14 mouse cellular contexts compared by ENCODE assay signal in the genomic region with DNA sequence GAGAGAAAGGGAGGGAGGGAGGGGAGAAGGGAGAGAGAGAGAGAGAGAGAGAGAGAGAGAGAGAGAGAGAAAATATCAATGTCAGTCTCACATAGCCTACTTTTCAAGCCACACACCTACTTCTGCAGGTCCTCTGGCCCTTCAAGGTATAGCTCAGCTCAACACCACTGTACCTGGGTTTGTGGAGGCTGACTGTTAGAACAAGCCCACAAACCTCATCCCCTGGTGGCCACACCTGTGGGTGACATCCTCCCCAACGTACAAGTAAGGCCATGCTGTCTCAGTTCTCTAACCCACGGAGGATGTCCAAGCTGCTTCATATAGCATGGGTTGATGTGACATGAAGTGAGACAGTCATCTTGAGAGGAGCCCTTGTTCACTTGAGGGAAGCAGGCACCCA. TPM values are rescaled to one million over a fixed set of nuclear protein-coding genes. Genes with fewer than 3 reads are reported as not detected.
DNase-seq lines count a peak whose midpoint lies in the region; ATAC-seq and TF ChIP-seq lines count a peak whose summit lies in the region.
"Had no signal": no experiment of that assay in that cellular context is flagged by ENCODE, and none has a peak within 500 bp of the region (broad histone marks: within the 10 kb centered on the region; RNA-seq: fewer than 3 reads in every experiment).

No protein-coding gene starts in this region.

- H3K36me3 ChIP-seq in kidney, adult 2 months (ENCODE audit: control insufficient read depth, insufficient read depth, low read length) = no peaks in the 10 kb centered on the region
- no peaks in the 10 kb centered on the region for H3K36me3 ChIP-seq in forebrain, postnatal 0 days (ENCODE audit: insufficient read depth)
- H3K36me3 ChIP-seq: limb, embryonic 15.5 days; midbrain, embryonic 12.5 days; neural tube, embryonic 12.5 days had no signal

- H3K4me2 ChIP-seq in forebrain, postnatal 0 days (ENCODE audit: low read depth) = no peak overlapping the region
- H3K4me2 ChIP-seq: forebrain, embryonic 13.5 days; heart, embryonic 11.5 days; limb, embryonic 15.5 days; midbrain, embryonic 12.5 days; neural tube, embryonic 12.5 days had no signal

- peak; percentile 39; the same call in 1 of the 2 replicates for ATAC-seq in neutrophil, adult 5-6 weeks (ENCODE audit: extremely low read depth, insufficient number of reproducible peaks, low FRiP score, poor library complexity, severe bottlenecking)
- ATAC-seq in forebrain, postnatal 0 days = no peak
- ATAC-seq: forebrain, embryonic 13.5 days had no signal

- H3K9me3 ChIP-seq in forebrain, postnatal 0 days (ENCODE audit: low read length) = no peaks in the 10 kb centered on the region
- H3K9me3 ChIP-seq: forebrain, embryonic 13.5 days; limb, embryonic 15.5 days; midbrain, embryonic 12.5 days; neural tube, embryonic 12.5 days had no signal

- H3K4me1 ChIP-seq in kidney, adult 2 months (ENCODE audit: control insufficient read depth, insufficient read depth, low read length) = 0 out of 2 replicates have a peak, but pooled peaks cover 2% of the 10 kb centered on the region
- H3K4me1 ChIP-seq in forebrain, postnatal 0 days (ENCODE audit: insufficient read depth) = no peaks in the 10 kb centered on the region
- H3K4me1 ChIP-seq: forebrain, embryonic 13.5 days; midbrain, embryonic 12.5 days; neural tube, embryonic 12.5 days had no signal

- TF ChIP-seq POLR2A in kidney, adult 2 months (IDR thresholded peaks at IDR 0.05; ENCODE audit: low read depth, low read length) = no peak

- no peak for DNase-seq in kidney, adult 2 months
- no peak for DNase-seq in kidney, postnatal 4 days
- peak; percentile 39 to 50 for DNase-seq in spleen, postnatal 36 days (ENCODE audit: low spot score in 2 of 2)
- no peak for DNase-seq in spleen, postnatal 4 days (ENCODE audit: low spot score in 2 of 2)
- no peak for DNase-seq in forebrain, postnatal 0 days
- DNase-seq in layer of hippocampus, postnatal 36 days = no peak
- no peak for DNase-seq in MN1 (ENCODE audit: low spot score)
- DNase-seq: cerebellum, adult 18-20 months had no signal

- peak overlapping the region; percentile 16; the same call in 1 of the 2 replicates for H3K27ac ChIP-seq in kidney, adult 2 months (ENCODE audit: insufficient read depth, low read depth, low read length)
- no peak overlapping the region for H3K27ac ChIP-seq in forebrain, postnatal 0 days (ENCODE audit: low read depth, low read length)
- H3K27ac ChIP-seq: forebrain, embryonic 13.5 days; limb, embryonic 15.5 days; midbrain, embryonic 12.5 days; neural tube, embryonic 12.5 days had no signal

- no peak overlapping the region for H3K9ac ChIP-seq in forebrain, postnatal 0 days
- H3K9ac ChIP-seq: forebrain, embryonic 13.5 days; limb, embryonic 15.5 days; midbrain, embryonic 12.5 days; neural tube, embryonic 12.5 days had no signal

- H3K4me3 ChIP-seq in kidney, adult 2 months (ENCODE audit: insufficient read depth, low read depth, low read length) = no peak overlapping the region
- no peak overlapping the region for H3K4me3 ChIP-seq in forebrain, postnatal 0 days (ENCODE audit: low read depth, low read length)
- H3K4me3 ChIP-seq: forebrain, embryonic 13.5 days; limb, embryonic 15.5 days; midbrain, embryonic 12.5 days; neural tube, embryonic 12.5 days had no signal

- 84% methylated on average over 2 of the region's 2 CpGs for WGBS in kidney, adult 2 months
- 69% methylated on average over 2 of the region's 2 CpGs for WGBS in forebrain, postnatal 0 days

- no peak for TF ChIP-seq CTCF in kidney, adult 2 months (conservative IDR thresholded peaks at IDR 0.05; ENCODE audit: insufficient read depth, insufficient read length, low read depth, low read length)
- TF ChIP-seq CTCF in forebrain, postnatal 0 days (IDR thresholded peaks at IDR 0.05; ENCODE audit: low read depth) = no peak

- H3K27me3 ChIP-seq in kidney, adult 2 months (replicated peaks; ENCODE audit: control insufficient read depth, insufficient read depth, low read length) = no peaks in the 10 kb centered on the region
- H3K27me3 ChIP-seq in forebrain, postnatal 0 days (ENCODE audit: insufficient read depth, low read length) = no peaks in the 10 kb centered on the region
- H3K27me3 ChIP-seq: forebrain, embryonic 13.5 days; limb, embryonic 15.5 days; midbrain, embryonic 12.5 days; neural tube, embryonic 12.5 days had no signal

RNA-seq across cellular contexts. Expression of a gene that starts 35.2 kb away (rescaled TPM):
- 57.7 and 64.1 TPM in 2 replicates for polyA plus RNA-seq in kidney, adult 2 months (2012; rRNA removed)
- 1,152 and 1,215 TPM in 2 replicates for total RNA-seq in neutrophil, adult 5-6 weeks (2017)
- 26.4 and 35.2 TPM in 2 replicates for total RNA-seq in forebrain, postnatal 0 days (2014; rRNA removed)
- 5.8 and 7.2 TPM in 2 replicates for polyA plus RNA-seq in forebrain, postnatal 0 days (2015; fragmentation: Nextera tagmentation; extraction: Ambion mirVana)
- 100 to 1,000 TPM in 1 of 2 experiments, 10 to 100 TPM in 1; 92.4 to 103 TPM for total RNA-seq in layer of hippocampus, postnatal 36 days (2021)

RNA-seq across cellular contexts. Expression of a gene that starts 51.6 kb away (rescaled TPM):
- 396 and 408 TPM in 2 replicates for polyA plus RNA-seq in kidney, adult 2 months (2012; rRNA removed)
- 22.2 and 25.7 TPM in 2 replicates for total RNA-seq in neutrophil, adult 5-6 weeks (2017)
- total RNA-seq in forebrain, postnatal 0 days (2014; rRNA removed) = 35.8 and 36.5 TPM in 2 replicates
- 200 and 227 TPM in 2 replicates for polyA plus RNA-seq in forebrain, postnatal 0 days (2015; fragmentation: Nextera tagmentation; extraction: Ambion mirVana)
- total RNA-seq in layer of hippocampus, postnatal 36 days (2021) = 100 to 1,000 TPM; 125 to 135 TPM

Comparison
In these comparisons a context has a peak if more than half of its experiments do, and no peak if none do; other contexts are left out.
1. DNase-seq: peak in spleen, postnatal 36 days (2 of 2); none in kidney, adult 2 months (single experiment), kidney, postnatal 4 days (0 of 2), spleen, postnatal 4 days (0 of 2), forebrain, postnatal 0 days (single experiment), layer of hippocampus, postnatal 36 days (0 of 2) and MN1 (single experiment).
2. RNA of a gene that starts 35.2 kb away (total RNA-seq): 1,152 to 1,215 TPM in neutrophil, adult 5-6 weeks; 92.4 to 103 TPM in layer of hippocampus, postnatal 36 days and 26.4 to 35.2 TPM in forebrain, postnatal 0 days; every median in the first group is over 10 times any median in the second.